Mouse (Mus musculus) cerebellum, adult 2 months (tissue): Measurements from ENCODE around the gene Tfrc.

Experiments
- CTCF ChIP-seq: fragments of 200-500 bp; IDR thresholded peaks from 2 replicates; pipeline ENCODE4 v1.5.1; 2011; ENCODE audit warnings: low read depth, mild to moderate bottlenecking, control low read depth, low read length, moderate library complexity, borderline replicate concordance; ENCODE audit not compliant: insufficient read depth
- POLR2A ChIP-seq: fragments of 200-500 bp; IDR thresholded peaks from 2 replicates; pipeline ENCODE4 v1.6.1; 2011; ENCODE audit warnings: low read length, control low read depth, borderline replicate concordance; ENCODE audit not compliant: insufficient read depth

DNA sequence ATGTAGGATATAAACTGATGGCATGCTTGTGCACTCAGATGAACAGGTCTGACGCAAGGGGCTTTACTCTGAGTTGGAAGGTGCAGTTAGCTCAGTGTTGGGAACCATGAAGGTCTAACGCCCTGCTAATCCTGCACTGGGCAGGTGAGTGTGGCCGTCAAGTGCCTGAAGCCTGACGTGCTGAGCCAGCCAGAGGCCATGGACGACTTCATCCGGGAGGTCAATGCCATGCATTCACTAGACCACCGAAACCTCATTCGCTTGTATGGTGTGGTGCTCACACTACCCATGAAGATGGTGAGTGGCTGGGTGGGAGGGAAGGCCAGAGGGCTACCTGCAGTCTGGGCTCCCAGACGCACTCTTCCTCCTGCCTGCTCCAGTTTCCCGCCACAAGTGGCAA, 60.5 kb downstream of the Tfrc start:
- no peak for TF ChIP-seq POLR2A
- no peak for TF ChIP-seq CTCF
